Mouse (Mus musculus): Measurements from ENCODE around the gene Triap1.
"Not testable (repeated sequence)": the region's sequence is repeated elsewhere in the genome, so short reads cannot be mapped to it uniquely, and the experiment has no call there.

Triap1 gene

GRCm38 (mm10) chr5:115333626-115334025 is 7.4 kb upstream of the Triap1 start:
- DNase-seq (ENCODE audit: low read depth, low spot score): no peak

GRCm38 (mm10) chr5:115340007-115340406 is 1.0 kb upstream of the Triap1 start:
- DNase-seq (ENCODE audit: low read depth, low spot score): no peak

- no peak for DNase-seq (ENCODE audit: low read depth, low spot score)
Measured at GRCm38 (mm10) chr5:115341314-115342165, 515 bp downstream of the Triap1 start.

- DNase-seq (ENCODE audit: low read depth, low spot score): peak; percentile 87
Measured at GRCm38 (mm10) chr5:115347564-115347963, 6.5 kb downstream of the Triap1 start.

- DNase-seq (ENCODE audit: low read depth, low spot score): peak; percentile 99
Measured at GRCm38 (mm10) chr5:115348546-115349224, 7.7 kb downstream of the Triap1 start, which contains the start of gene Cox6a1. Gene Cox6a1 (minus strand): TSS chr5:115348981.

- DNase-seq (ENCODE audit: low read depth, low spot score): no peak
Measured at GRCm38 (mm10) chr5:115349225-115349555, 8.2 kb downstream of the Triap1 start.

- no peak for DNase-seq (ENCODE audit: low read depth, low spot score)
Measured at GRCm38 (mm10) chr5:115351348-115351747, 10.3 kb downstream of the Triap1 start.

GRCm38 (mm10) chr5:115355070-115355469 is 14.0 kb downstream of the Triap1 start:
- DNase-seq (ENCODE audit: low read depth, low spot score): no peak

GRCm38 (mm10) chr5:115358872-115359271 is 17.8 kb downstream of the Triap1 start:
- peak; percentile 74 for DNase-seq (ENCODE audit: low read depth, low spot score)

- DNase-seq (ENCODE audit: low read depth, low spot score): no peak
Measured at GRCm38 (mm10) chr5:115359438-115359837, 18.4 kb downstream of the Triap1 start.

- no peak for DNase-seq (ENCODE audit: low read depth, low spot score)
Measured at GRCm38 (mm10) chr5:115359851-115360372, 18.9 kb downstream of the Triap1 start.

- no peak for DNase-seq (ENCODE audit: low read depth, low spot score)
Measured at GRCm38 (mm10) chr5:115362216-115362615, 21.2 kb downstream of the Triap1 start.

GRCm38 (mm10) chr5:115362819-115363714 is 22.0 kb downstream of the Triap1 start:
- no peak for DNase-seq (ENCODE audit: low read depth, low spot score)

GRCm38 (mm10) chr5:115364782-115365181 is 23.8 kb downstream of the Triap1 start:
- no peak for DNase-seq (ENCODE audit: low read depth, low spot score)

- DNase-seq (ENCODE audit: low read depth, low spot score): no peak
Measured at GRCm38 (mm10) chr5:115371736-115372135, 30.7 kb downstream of the Triap1 start.

GRCm38 (mm10) chr5:115373441-115374203 is 32.6 kb downstream of the Triap1 start:
- DNase-seq (ENCODE audit: low read depth, low spot score): no peak

GRCm38 (mm10) chr5:115374204-115374820 is 33.3 kb downstream of the Triap1 start:
- no peak for DNase-seq (ENCODE audit: low read depth, low spot score)

GRCm38 (mm10) chr5:115375436-115375835 is 34.4 kb downstream of the Triap1 start:
- no peak for DNase-seq (ENCODE audit: low read depth, low spot score)

- not testable (repeated sequence) for DNase-seq (ENCODE audit: low read depth, low spot score)
Measured at GRCm38 (mm10) chr5:115378882-115379281, 37.9 kb downstream of the Triap1 start.

- DNase-seq (ENCODE audit: low read depth, low spot score): no peak
Measured at GRCm38 (mm10) chr5:115391935-115392334, 50.9 kb downstream of the Triap1 start.
